Mouse (Mus musculus): ENCODE measurements at regions not wholly inside any gene's neighbourhood (a gene's known extent, or its start where the extent isn't known, plus 50 kb on each side); places are given as distances from the start of the nearest gene placed in this dataset.

DNA sequence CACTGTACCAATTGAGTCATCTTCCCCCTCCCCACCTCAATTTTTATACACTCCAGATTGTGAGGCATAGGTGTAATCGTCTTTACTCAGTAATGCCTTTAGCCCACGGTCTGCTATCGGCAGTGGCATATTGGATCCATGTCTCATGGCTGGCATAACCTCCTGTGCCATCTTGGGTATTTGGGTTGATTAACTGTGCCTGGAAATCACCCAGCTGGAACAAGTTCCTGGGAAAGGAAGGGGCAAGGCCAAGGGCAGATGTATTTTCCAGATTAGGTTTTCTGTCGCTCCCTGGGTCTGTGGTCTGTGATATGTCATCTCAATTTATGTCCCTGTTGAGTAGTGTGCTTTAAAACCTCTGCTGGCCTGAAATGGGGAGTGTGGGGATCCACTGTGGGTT lies 158.2 kb downstream of the Glrx3 start:
- no peaks in the 10 kb centered on the region for H3K36me3 ChIP-seq

DNA sequence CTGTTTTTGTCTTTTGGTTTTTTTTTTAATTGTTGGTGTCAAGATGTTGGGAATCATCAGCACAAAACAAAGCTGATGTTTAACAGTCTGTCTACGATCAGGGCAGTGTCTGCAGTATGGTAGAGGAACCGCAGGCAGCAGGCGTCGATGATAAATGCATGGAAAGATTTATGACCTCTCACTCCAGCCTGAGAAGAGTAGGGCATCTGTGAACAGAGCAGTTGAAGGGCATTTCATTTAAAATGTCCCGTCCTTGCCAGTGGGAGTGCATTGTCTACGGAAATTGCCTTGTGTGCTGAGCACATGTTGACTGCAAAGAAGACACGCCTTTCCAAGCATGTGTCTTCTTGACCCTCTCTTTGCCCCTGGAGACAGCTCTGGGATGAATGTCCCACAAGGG lies 158.7 kb downstream of the Glrx3 start:
- WGBS: 48% methylated on average over 7 of the region's 7 CpGs
- no peak overlapping the region for H3K9ac ChIP-seq

More for the DNA sequence above, 158.2 kb downstream of the Glrx3 start:
- peaks cover 13% of the 10 kb centered on the region; the same call in 1 of the 2 replicates for H3K27me3 ChIP-seq
- H3K9ac ChIP-seq: no peak overlapping the region
- no peak overlapping the region for H3K4me3 ChIP-seq
- H3K9me3 ChIP-seq (replicated peaks): no peaks in the 10 kb centered on the region
- WGBS: 87% methylated on average over 4 of the region's 4 CpGs
- peaks cover 5% of the 10 kb centered on the region for H3K4me1 ChIP-seq
- no peak for ATAC-seq (ENCODE audit: low FRiP score)
- no peak overlapping the region for H3K27ac ChIP-seq
- H3K4me2 ChIP-seq (replicated peaks): no peak overlapping the region

DNA sequence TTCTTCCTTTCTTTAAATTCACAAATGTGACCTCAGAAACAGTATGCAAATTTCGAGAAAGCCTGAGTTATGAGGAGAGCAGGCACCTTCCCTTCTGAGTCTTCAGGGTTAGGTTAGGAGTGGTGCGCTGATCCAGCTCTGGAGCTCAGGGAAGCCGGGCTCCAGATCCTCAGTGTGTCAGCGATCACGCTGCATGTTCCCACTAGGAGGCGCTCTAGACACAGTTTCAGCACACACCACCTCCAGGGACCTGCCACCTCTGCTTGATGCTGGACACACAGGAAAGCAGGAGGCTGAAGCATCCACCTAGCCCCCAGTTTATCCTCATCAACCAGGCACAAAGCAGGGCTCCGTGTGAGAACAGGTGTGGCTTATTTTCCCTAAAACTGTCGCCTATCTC lies 165.6 kb downstream of the Glrx3 start:
- Histone ChIP-seq H3K9ac (no peak overlapping the region), H3K4me2 (replicated peaks) (no peak overlapping the region), H3K4me1 (0 out of 2 replicates have a peak, but pooled peaks cover 2% of the 10 kb centered on the region), H3K36me3 (no peaks in the 10 kb centered on the region), H3K27me3 (peaks cover 16% of the 10 kb centered on the region), H3K27ac (no peak overlapping the region), H3K4me3 (no peak overlapping the region), H3K9me3 (replicated peaks) (no peaks in the 10 kb centered on the region)
- 11% methylated on average over 8 of the region's 8 CpGs for WGBS
- ATAC-seq (ENCODE audit: low FRiP score): no peak

More for the DNA sequence above, 158.7 kb downstream of the Glrx3 start:
- H3K9me3 ChIP-seq (replicated peaks): no peaks in the 10 kb centered on the region
- no peak overlapping the region for H3K4me2 ChIP-seq (replicated peaks)
- H3K4me1 ChIP-seq: peaks cover 5% of the 10 kb centered on the region
- peaks cover 13% of the 10 kb centered on the region; the same call in 1 of the 2 replicates for H3K27me3 ChIP-seq
- H3K36me3 ChIP-seq: no peaks in the 10 kb centered on the region
- no peak overlapping the region for H3K4me3 ChIP-seq
- H3K27ac ChIP-seq: no peak overlapping the region
- no peak for ATAC-seq (ENCODE audit: low FRiP score)

DNA sequence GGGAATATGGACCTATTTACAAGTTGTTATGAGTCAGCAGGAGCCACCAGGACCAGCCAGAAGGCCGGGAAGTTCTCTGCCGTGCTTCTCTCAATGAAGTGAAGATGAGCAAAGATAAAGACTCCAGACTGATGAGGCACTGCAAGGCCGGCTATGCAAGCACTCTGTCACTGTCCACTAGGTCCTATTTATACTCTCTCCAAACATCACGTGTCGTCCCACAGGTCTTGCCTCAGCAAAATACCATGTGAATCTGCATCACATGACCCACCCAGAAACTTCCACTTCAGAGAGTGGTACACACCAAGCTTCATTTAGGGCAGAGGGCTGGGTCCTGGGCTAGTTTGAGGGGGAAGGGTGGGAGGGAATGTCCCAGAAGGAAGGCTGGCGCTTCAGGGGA lies 172.3 kb downstream of the Glrx3 start:
- WGBS: 70% methylated on average over 6 of the region's 6 CpGs
- no peak overlapping the region for H3K27ac ChIP-seq
- H3K4me1 ChIP-seq: no peaks in the 10 kb centered on the region
- H3K4me3 ChIP-seq: no peak overlapping the region
- H3K9me3 ChIP-seq (replicated peaks): no peaks in the 10 kb centered on the region
- H3K36me3 ChIP-seq: no peaks in the 10 kb centered on the region
- H3K9ac ChIP-seq: no peak overlapping the region
- no peak for ATAC-seq (ENCODE audit: low FRiP score)
- H3K4me2 ChIP-seq (replicated peaks): no peak overlapping the region
- no peaks in the 10 kb centered on the region for H3K27me3 ChIP-seq

DNA sequence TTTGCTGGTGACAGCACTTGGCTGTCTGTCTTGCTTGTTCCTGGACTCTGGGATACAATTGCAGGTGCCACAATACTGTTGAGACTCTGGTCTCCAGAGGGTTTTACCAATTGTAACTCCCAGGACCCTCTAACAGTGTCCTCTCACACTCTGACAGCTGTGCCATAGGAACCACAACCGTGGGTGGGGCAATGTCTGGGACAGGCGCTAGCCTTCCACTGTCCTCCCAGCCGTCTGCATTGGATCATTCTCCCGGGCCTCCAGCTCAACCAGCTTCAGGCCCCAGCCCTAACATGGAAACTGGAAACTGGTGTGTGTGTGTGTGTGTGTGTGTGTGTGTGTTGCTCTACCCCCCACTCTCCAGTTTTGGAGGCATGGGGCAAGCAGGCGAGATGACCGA lies 173.9 kb downstream of the Glrx3 start:
- ATAC-seq (ENCODE audit: low FRiP score): no peak
- 66% methylated on average over 6 of the region's 6 CpGs for WGBS
- no peaks in the 10 kb centered on the region for H3K36me3 ChIP-seq

DNA sequence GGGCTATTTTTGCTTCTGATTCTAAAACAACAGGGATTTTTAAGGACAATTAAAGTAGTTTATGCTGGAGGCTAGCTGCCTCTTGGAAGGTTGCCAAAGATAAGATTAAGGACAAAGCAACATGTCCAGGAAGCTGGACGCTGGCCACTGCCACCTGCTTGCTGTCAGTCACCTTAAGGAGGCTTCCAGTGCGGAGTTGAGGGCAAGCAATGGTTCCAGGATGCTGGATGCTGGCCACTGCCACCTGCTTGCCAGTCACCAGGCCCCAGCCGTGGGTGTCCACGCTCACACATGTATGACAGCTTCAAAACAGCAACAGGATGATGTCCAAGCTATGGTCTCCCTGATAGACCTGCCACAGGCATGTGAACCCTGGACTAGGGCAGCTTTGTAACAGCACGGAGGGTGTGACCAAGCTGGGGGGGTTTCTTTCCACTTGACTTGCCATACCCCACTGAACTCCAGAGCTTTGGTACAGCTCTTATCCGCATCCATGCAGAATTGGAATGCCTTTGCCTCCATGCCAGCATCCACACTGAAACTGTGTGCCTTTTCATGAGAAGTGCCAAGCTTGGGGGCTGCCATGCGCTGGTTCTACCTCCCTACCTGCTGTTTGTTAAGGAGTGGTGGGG lies 174.6 kb downstream of the Glrx3 start:
- no peaks in the 10 kb centered on the region for H3K27me3 ChIP-seq
- H3K9ac ChIP-seq: no peak overlapping the region
- H3K36me3 ChIP-seq: no peaks in the 10 kb centered on the region
- no peak for ATAC-seq (ENCODE audit: low FRiP score)
- 81% methylated on average over 7 of the region's 7 CpGs for WGBS
- H3K4me3 ChIP-seq: no peak overlapping the region
- H3K4me1 ChIP-seq: no peaks in the 10 kb centered on the region
- no peaks in the 10 kb centered on the region for H3K9me3 ChIP-seq (replicated peaks)
- H3K27ac ChIP-seq: no peak overlapping the region
- no peak overlapping the region for H3K4me2 ChIP-seq (replicated peaks)

More for the DNA sequence above, 173.9 kb downstream of the Glrx3 start:
- Histone ChIP-seq H3K4me2 (replicated peaks) (no peak overlapping the region), H3K4me1 (no peaks in the 10 kb centered on the region), H3K27me3 (no peaks in the 10 kb centered on the region), H3K9me3 (replicated peaks) (no peaks in the 10 kb centered on the region), H3K27ac (no peak overlapping the region), H3K4me3 (no peak overlapping the region), H3K9ac (no peak overlapping the region)

DNA sequence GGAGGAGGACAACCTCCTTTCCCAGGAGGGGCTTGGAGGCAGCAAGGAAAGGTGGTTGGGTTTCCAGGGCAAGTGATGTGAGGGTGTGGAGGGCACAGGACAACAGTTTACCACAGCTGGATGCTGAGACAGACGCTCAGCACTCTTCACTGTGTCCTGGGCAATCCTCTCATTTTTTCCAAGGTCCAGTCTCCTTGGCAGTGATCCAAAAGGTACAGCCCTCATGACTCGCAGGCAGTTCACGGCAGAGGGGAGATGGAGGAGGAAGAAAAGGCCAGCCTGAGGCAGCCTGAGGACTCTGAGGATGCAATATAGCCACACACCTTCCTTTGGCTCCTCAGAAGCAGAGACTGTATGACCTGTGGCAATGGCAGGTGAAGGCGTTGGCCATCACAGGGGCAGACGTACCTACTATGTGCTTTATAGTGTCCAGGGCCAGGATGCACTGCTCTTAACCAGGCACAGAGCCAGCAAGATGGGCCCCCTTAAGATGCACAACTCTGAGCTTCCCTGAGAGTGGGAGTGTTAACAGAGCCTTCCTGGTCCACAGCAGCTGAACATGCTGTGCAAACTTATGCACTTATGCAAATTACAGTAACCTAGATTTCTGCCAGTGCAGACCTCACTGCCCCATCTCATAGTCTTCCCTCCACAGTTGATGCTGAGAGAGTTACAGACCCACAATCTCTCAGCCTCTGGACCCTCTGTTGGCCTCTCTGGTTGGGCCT lies 181.2 kb downstream of the Glrx3 start:
- no peak overlapping the region for H3K4me2 ChIP-seq (replicated peaks)
- H3K9me3 ChIP-seq (replicated peaks): no peaks in the 10 kb centered on the region
- no peak overlapping the region for H3K9ac ChIP-seq
- no peak overlapping the region for H3K4me3 ChIP-seq
- H3K36me3 ChIP-seq: no peaks in the 10 kb centered on the region
- H3K27me3 ChIP-seq: no peaks in the 10 kb centered on the region
- WGBS: 75% methylated on average over 5 of the region's 5 CpGs
- H3K27ac ChIP-seq: no peak overlapping the region
- no peak for ATAC-seq (ENCODE audit: low FRiP score)
- 0 out of 2 replicates have a peak, but pooled peaks cover 4% of the 10 kb centered on the region for H3K4me1 ChIP-seq

DNA sequence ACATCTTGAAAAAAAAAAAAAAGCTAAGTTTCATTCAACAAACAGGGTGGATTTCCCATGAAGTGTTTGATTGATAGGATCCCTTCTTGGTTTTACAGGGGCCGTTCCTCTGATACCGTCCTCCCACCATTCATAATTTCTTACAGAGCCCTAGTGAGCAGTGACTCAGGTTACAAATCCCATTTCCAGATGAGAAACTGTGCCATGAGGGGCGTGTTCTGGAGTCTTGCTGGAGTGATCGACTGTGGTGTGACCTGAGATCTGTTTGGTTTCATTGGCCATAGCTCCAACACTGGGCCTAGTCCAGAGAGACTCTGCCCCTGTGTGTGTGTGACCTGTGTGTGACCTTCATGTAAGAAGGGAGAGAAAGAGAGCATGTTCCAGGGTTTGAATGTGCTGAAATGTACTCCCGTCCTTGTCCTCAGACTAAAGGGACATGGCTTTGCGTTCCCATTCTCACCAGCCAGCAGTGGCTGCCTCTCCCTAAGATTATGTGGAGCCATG lies 181.9 kb downstream of the Glrx3 start:
- H3K27ac ChIP-seq: no peak overlapping the region
- 0 out of 2 replicates have a peak, but pooled peaks cover 4% of the 10 kb centered on the region for H3K4me1 ChIP-seq
- no peaks in the 10 kb centered on the region for H3K9me3 ChIP-seq (replicated peaks)
- no peak overlapping the region for H3K4me3 ChIP-seq
- no peak overlapping the region for H3K9ac ChIP-seq
- no peaks in the 10 kb centered on the region for H3K27me3 ChIP-seq
- H3K4me2 ChIP-seq (replicated peaks): no peak overlapping the region
- WGBS: 70% methylated on average over 6 of the region's 6 CpGs
- ATAC-seq (ENCODE audit: low FRiP score): no peak
- H3K36me3 ChIP-seq: no peaks in the 10 kb centered on the region

DNA sequence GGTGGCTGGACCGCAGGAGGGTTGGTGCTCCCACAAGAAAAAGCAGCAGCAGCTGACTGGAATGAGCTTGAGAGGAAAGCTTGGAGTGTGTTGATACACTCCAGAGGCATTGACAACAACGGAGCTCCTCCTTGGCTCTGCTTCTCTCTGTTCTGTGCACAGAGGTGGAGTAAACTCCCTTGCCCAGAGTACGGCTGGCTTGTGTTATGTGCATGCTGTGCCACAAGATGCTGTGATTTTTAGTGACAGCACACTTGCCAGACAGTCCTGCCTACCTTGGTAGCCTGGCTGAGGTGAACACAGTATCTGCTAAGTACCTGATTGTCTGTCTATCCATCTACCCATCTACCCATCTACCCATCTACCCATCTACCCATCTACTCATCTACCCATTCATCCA lies 190.9 kb downstream of the Glrx3 start:
- no peaks in the 10 kb centered on the region for H3K4me1 ChIP-seq
- no peaks in the 10 kb centered on the region for H3K9me3 ChIP-seq (replicated peaks)
- WGBS: 91% methylated on average over 3 of the region's 3 CpGs
- H3K9ac ChIP-seq: no peak overlapping the region
- no peak for ATAC-seq (ENCODE audit: low FRiP score)
- no peak overlapping the region for H3K4me2 ChIP-seq (replicated peaks)
- H3K4me3 ChIP-seq: no peak overlapping the region
- H3K27me3 ChIP-seq: no peaks in the 10 kb centered on the region
- no peak overlapping the region for H3K27ac ChIP-seq
- no peaks in the 10 kb centered on the region for H3K36me3 ChIP-seq

DNA sequence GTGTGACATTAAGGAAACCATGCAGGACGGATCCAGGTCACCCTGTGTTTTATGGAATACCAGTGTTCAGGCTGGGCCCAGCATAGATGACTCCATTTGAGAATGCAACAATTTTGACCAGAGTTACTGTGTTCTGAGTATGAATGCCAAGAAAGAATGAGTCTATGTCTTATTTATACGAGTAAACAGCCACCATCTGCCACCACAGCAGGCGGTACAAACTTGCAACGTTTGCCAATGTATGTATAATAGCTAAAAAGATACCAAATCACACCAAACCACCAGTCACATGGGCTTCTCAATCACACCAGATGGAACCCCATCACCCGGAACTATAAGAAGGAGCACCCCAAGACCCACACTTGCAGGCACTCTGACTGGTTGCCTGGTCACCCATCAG lies 192.1 kb downstream of the Glrx3 start:
- WGBS: 92% methylated on average over 5 of the region's 5 CpGs
- H3K27me3 ChIP-seq: no peaks in the 10 kb centered on the region
- H3K27ac ChIP-seq: no peak overlapping the region
- H3K9ac ChIP-seq: no peak overlapping the region
- no peak for ATAC-seq (ENCODE audit: low FRiP score)
- H3K9me3 ChIP-seq (replicated peaks): no peaks in the 10 kb centered on the region
- H3K4me3 ChIP-seq: no peak overlapping the region
- H3K4me2 ChIP-seq (replicated peaks): no peak overlapping the region
- no peaks in the 10 kb centered on the region for H3K4me1 ChIP-seq
- no peaks in the 10 kb centered on the region for H3K36me3 ChIP-seq

DNA sequence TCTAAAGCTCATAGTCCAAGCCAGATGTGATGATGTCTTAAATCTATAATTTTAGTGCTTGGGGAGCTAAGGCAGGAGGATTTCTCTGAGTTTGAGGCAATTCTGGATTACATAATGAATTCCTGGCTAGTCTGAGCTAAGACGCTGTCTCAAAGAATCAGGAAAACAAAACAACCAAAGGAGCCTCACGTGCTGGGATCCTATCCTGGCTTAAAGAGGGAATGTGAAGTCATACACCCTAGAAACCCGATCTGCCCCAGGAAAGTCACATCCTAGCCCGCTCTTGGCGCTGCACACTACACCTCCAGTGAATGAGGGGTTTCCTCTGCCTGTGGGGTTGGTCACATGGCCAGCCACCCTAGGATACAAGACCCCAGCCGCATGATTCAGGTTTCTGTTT lies 211.2 kb downstream of the Glrx3 start:
- Histone ChIP-seq H3K9me3 (replicated peaks) (no peaks in the 10 kb centered on the region), H3K9ac (no peak overlapping the region), H3K27me3 (no peaks in the 10 kb centered on the region), H3K36me3 (no peaks in the 10 kb centered on the region), H3K4me3 (no peak overlapping the region), H3K4me2 (replicated peaks) (no peak overlapping the region), H3K27ac (no peak overlapping the region), H3K4me1 (peaks cover 7% of the 10 kb centered on the region)
- 61% methylated on average over 6 of the region's 6 CpGs for WGBS
- ATAC-seq (ENCODE audit: low FRiP score): no peak

DNA sequence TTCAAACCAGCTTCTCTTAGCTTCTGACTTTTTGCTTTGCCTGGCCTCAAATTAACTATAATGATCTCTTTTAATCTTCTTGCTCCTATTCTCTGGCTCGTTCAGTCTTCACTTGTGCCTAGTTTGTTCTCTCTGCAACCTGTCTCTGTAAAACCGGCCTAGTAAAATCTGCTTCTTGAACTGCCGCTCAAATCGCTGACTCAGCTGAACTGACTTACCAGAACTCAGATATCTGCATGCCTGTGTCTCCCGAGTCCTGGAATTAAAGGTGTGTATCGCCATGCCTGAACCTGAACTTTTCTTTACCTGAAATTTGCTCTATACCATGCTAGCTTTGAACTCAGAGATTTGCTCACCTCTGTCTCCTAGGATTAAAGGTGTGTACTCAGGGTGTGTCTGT lies 212.2 kb downstream of the Glrx3 start:
- no peak overlapping the region for H3K27ac ChIP-seq
- no peak overlapping the region for H3K4me2 ChIP-seq (replicated peaks)
- no peak for ATAC-seq (ENCODE audit: low FRiP score)
- H3K9me3 ChIP-seq (replicated peaks): no peaks in the 10 kb centered on the region
- 85% methylated on average over 6 of the region's 6 CpGs for WGBS
- H3K9ac ChIP-seq: no peak overlapping the region
- H3K4me3 ChIP-seq: no peak overlapping the region
- no peaks in the 10 kb centered on the region for H3K27me3 ChIP-seq
- no peaks in the 10 kb centered on the region for H3K36me3 ChIP-seq
- H3K4me1 ChIP-seq: peaks cover 7% of the 10 kb centered on the region

DNA sequence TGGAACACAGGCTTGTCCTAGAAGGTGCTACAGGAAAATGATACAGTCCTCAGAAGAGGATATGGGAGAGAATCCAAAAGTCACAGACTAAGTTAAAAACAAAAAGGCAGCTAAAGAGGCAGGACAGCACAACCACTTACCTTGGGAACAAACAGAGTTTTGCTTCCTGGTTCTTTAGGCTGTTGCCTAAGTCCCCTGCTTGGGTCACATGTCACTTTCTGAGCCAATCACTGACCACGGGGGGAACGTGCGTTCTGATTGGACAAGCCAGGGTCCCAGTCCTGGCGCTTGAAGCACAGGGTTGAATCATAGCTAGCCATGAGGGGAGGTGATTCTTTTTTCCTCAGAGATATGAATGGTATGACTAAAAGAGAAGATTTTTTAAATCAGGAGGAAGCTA lies 216.4 kb downstream of the Glrx3 start:
- Histone ChIP-seq H3K4me3 (no peak overlapping the region), H3K27me3 (no peaks in the 10 kb centered on the region), H3K9me3 (replicated peaks) (no peaks in the 10 kb centered on the region), H3K9ac (no peak overlapping the region), H3K4me2 (replicated peaks) (no peak overlapping the region), H3K27ac (no peak overlapping the region), H3K36me3 (no peaks in the 10 kb centered on the region), H3K4me1 (peaks cover 7% of the 10 kb centered on the region)
- WGBS: 87% methylated on average over 4 of the region's 4 CpGs
- no peak for ATAC-seq (ENCODE audit: low FRiP score)
